Mouse (Mus musculus) liver, adult 2 months (tissue): ENCODE measurements around the gene Slc38a10.

ENCODE experiments used
- CTCF ChIP-seq: fragments of 200-500 bp; IDR thresholded peaks from 2 replicates; pipeline ENCODE4 v1.5.1; 2011; ENCODE audit warnings: low read depth, low read length, control low read depth
- POLR2A ChIP-seq: fragments of 200-500 bp; IDR thresholded peaks from 2 replicates; pipeline ENCODE4 v1.6.1; 2011; ENCODE audit warnings: low read length, control low read depth; ENCODE audit not compliant: insufficient read depth; ENCODE audit errors: extremely low read depth

DNA sequence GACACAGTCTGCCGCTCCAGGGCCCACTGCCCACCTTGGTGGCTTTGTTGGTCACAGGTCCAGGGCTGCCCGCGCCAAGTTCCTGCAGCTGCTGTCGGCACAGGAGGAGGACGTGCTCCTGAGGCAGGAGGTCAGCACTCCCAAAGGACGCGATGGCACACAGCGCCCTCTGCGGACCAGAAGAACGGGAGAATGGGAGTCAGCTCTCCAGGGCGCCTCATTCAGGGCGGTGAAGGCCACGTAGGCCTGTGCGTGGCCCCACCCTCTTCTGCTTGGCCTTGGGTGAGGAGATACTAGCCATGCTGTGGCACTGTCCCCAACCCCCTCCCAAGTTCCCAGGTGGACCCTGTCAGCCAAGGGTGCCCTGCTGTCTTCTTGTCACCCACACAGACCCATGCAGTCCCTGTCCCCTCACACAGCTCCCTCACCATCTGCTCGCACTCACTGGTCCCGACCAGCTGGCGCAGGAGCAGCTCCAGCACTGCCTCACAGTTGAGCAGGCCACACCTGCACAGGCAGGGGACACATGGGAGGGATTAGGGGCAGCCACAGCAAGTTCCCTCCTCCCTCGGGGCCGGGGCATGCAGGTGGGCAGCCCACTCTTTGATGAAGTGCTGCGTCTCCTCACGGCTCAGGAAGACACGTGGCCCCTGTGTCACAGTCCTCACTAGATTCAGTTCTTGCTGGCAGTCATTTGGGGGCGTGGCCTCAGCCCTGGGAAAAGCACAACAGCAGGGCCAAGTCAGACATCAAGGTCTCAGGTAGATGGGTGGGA, 58.1 kb downstream of the Slc38a10 start:
- TF ChIP-seq CTCF (no peak), POLR2A (no peak)
